Mouse (Mus musculus): ENCODE measurements around the gene Psmd5.

DNA sequence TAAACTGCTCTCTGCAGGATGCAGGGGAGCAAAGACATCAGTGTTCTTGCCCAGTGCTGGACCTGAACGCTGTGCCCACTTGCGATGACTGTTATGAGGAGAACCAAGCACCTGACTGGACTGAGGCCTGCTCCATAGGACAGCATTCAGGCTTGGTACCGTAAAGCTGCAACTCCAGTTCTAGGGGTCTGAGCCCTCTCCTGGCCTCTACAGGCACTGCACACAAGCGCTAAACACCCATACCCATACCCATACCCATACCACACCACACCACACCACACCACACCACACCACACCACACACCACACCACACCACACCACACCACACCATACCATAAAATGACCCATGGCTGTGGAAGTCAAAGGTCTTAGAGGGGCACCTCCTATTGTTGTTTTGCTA is 19.5 kb downstream of the Psmd5 start:
- TF ChIP-seq GATA1 (IDR thresholded peaks at IDR 0.05; ENCODE audit: low read length), result no peak
- TF ChIP-seq TAL1 (IDR thresholded peaks at IDR 0.05; ENCODE audit: low read length), result no peak

All from erythroblast, embryonic 14.5 days (primary cell).